ENCODE assay signal across 28 mouse cellular contexts in the genomic region with DNA sequence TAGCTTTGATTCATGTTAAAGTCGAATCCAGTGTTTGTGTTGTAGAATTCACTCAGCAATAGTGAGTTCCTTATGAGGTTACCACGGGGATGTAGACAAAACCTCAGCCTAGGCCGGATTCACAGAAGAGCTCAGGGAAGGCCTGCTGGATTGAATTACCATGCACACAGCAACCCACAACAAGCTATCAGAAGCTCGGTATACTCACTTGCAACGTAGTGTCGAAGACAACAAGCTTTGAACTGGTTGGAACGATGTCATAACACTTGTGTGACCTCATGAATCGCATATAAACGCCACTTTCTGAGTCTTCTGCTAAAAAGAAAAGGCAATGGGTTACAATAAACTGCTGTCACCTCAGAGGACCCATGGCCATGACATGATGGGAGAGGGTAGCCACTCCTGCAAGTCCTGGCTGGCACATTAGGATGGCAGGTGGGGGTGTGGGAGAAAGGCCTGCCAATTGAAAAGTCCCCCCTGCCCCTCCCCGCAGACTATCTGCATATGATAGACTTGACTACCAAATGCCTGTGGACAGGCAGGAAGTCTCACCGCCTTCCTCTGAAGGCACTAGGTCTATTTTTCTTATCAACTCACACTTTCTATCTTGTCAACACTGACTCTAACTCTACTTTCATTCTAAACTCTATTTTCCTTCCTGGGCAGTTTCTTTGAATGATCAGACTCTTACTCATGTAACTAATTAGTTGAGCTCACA. TPM values are rescaled to one million over a fixed set of nuclear protein-coding genes. Genes with fewer than 3 reads are reported as not detected.
A peak's percentile ranks its signal among the peaks of the same experiment; 100 is the strongest.
DNase-seq lines count a peak whose midpoint lies in the region; ATAC-seq and TF ChIP-seq lines count a peak whose summit lies in the region.
"Had no signal": no experiment of that assay in that cellular context is flagged by ENCODE, and none has a peak within 500 bp of the region (broad histone marks: within the 10 kb centered on the region; RNA-seq: fewer than 3 reads in every experiment).

No protein-coding gene starts in this region.

- no peak overlapping the region for H3K9ac ChIP-seq in heart, embryonic 12.5 days
- H3K9ac ChIP-seq in heart, postnatal 0 days (replicated peaks; ENCODE audit: low read depth, low read length): 0 out of 2 replicates have a peak overlapping the region, but pooled peaks have one; percentile 29
- H3K9ac ChIP-seq: embryonic facial prominence, embryonic 15.5 days; forebrain, embryonic 13.5 days; limb, embryonic 15.5 days; liver, embryonic 13.5 days had no signal

- peaks cover 48% of the 10 kb centered on the region for H3K36me3 ChIP-seq in heart, embryonic 12.5 days
- peaks cover 45% of the 10 kb centered on the region for H3K36me3 ChIP-seq in heart, postnatal 0 days (replicated peaks; ENCODE audit: control insufficient read depth, insufficient read depth, low read length)
- H3K36me3 ChIP-seq: liver, embryonic 13.5 days had no signal

- ATAC-seq in heart, embryonic 12.5 days (ENCODE audit: insufficient number of reproducible peaks, low FRiP score): peak; percentile 41; the same call in 1 of the 2 replicates
- ATAC-seq in heart, postnatal 0 days (ENCODE audit: insufficient read depth, low read depth): peak; percentile 12; the same call in 1 of the 2 replicates
- peak; percentile 82 for ATAC-seq in activated CD4-positive, CD25-positive, alpha-beta regulatory T cell, adult 4 months
- ATAC-seq: forebrain, embryonic 13.5 days; hindbrain, embryonic 16.5 days; intestine, postnatal 0 days had no signal

- TF ChIP-seq CTCF in heart, postnatal 0 days (IDR thresholded peaks at IDR 0.05; ENCODE audit: low read depth): no peak

- no peak overlapping the region for H3K4me3 ChIP-seq in heart, embryonic 12.5 days
- no peak overlapping the region for H3K4me3 ChIP-seq in heart, postnatal 0 days (ENCODE audit: low read depth, low read length)
- H3K4me3 ChIP-seq: embryonic facial prominence, embryonic 10.5 days; embryonic facial prominence, embryonic 15.5 days; forebrain, embryonic 13.5 days; limb, embryonic 10.5 days; limb, embryonic 15.5 days; liver, embryonic 13.5 days had no signal

- DNase-seq in heart, postnatal 14 days: no peak
- DNase-seq in heart, postnatal 0 days (ENCODE audit: low spot score): peak; percentile 19
- DNase-seq in heart, postnatal 25 days (ENCODE audit: low spot score): no peak
- DNase-seq in c-Kit-positive CD71-positive TER-119-positive erythroid progenitor cells, embryonic 14.5 days (ENCODE audit: low spot score): no peak
- DNase-seq in adrenal gland, postnatal 25 days: no peak
- DNase-seq: adrenal gland, adult 2 months; cerebellum, adult 8-10 months; cerebellum, postnatal 25 days; gastrocnemius, postnatal 14 days; kidney, adult 9 months; kidney, postnatal 10 days; layer of hippocampus, postnatal 36 days; liver, embryonic 13.5 days; lung, adult 18-20 months; midbrain, embryonic 14.5 days; right cerebral cortex, postnatal 25 days; thymus, adult 2 months; thymus, postnatal 36 days had no signal

- peaks cover 48% of the 10 kb centered on the region for H3K4me1 ChIP-seq in heart, embryonic 12.5 days (replicated peaks)
- peaks cover 12% of the 10 kb centered on the region for H3K4me1 ChIP-seq in heart, postnatal 0 days (ENCODE audit: control insufficient read depth, insufficient read depth)
- H3K4me1 ChIP-seq: embryonic facial prominence, embryonic 10.5 days; embryonic facial prominence, embryonic 15.5 days; forebrain, embryonic 13.5 days had no signal

- no peak for TF ChIP-seq EP300 in heart, postnatal 0 days (IDR thresholded peaks at IDR 0.05; ENCODE audit: low read depth)

- intact Hi-C loops in heart, postnatal 14 days (cut with DNase I): no loop called here
- intact Hi-C loops in heart, postnatal 25 days (cut with DNase I): no loop called here

- no peaks in the 10 kb centered on the region for H3K27me3 ChIP-seq in heart, embryonic 12.5 days (replicated peaks)
- no peaks in the 10 kb centered on the region for H3K27me3 ChIP-seq in heart, postnatal 0 days (ENCODE audit: control insufficient read depth, insufficient read depth, low read length)
- H3K27me3 ChIP-seq: embryonic facial prominence, embryonic 15.5 days; forebrain, embryonic 13.5 days; limb, embryonic 15.5 days; liver, embryonic 13.5 days had no signal

- no peaks in the 10 kb centered on the region for H3K9me3 ChIP-seq in heart, embryonic 12.5 days (replicated peaks)
- H3K9me3 ChIP-seq in heart, postnatal 0 days (replicated peaks; ENCODE audit: control insufficient read depth, low read length): no peaks in the 10 kb centered on the region
- H3K9me3 ChIP-seq: embryonic facial prominence, embryonic 10.5 days; embryonic facial prominence, embryonic 15.5 days; forebrain, embryonic 13.5 days; limb, embryonic 10.5 days; limb, embryonic 15.5 days; liver, embryonic 13.5 days had no signal

- WGBS in heart, embryonic 12.5 days: 61% methylated on average over 11 of the region's 11 CpGs
- 49% methylated on average over 11 of the region's 11 CpGs for WGBS in heart, postnatal 0 days

- H3K27ac ChIP-seq in heart, embryonic 12.5 days (ENCODE audit: poor library complexity, severe bottlenecking): peak overlapping the region; percentile 92
- peak overlapping the region; percentile 89 for H3K27ac ChIP-seq in heart, postnatal 0 days (ENCODE audit: low read depth)
- H3K27ac ChIP-seq: embryonic facial prominence, embryonic 10.5 days; embryonic facial prominence, embryonic 15.5 days; forebrain, embryonic 13.5 days; limb, embryonic 10.5 days; limb, embryonic 15.5 days; liver, embryonic 13.5 days; macrophage had no signal

- H3K4me2 ChIP-seq in heart, embryonic 12.5 days: peak overlapping the region; percentile 47
- peak overlapping the region; percentile 43; the same call in 1 of the 2 replicates for H3K4me2 ChIP-seq in heart, postnatal 0 days (ENCODE audit: low read depth, low read length)
- H3K4me2 ChIP-seq: embryonic facial prominence, embryonic 15.5 days; forebrain, embryonic 13.5 days; limb, embryonic 15.5 days; liver, embryonic 13.5 days had no signal

RNA-seq across cellular contexts. Expression of gene Rheb, which starts 46.6 kb away (rescaled TPM):
- polyA plus RNA-seq in heart, embryonic 12.5 days (2016; fragmentation: Nextera tagmentation; extraction: Ambion mirVana): 260 and 270 TPM in 2 replicates
- 10 to 100 TPM; 71.6 to 78.1 TPM for total RNA-seq in heart, postnatal 14 days (2021)
- 83.6 and 101 TPM in 2 replicates for total RNA-seq in heart, postnatal 0 days (2014; rRNA removed; ENCODE audit: low replicate concordance)
- polyA plus RNA-seq in heart, postnatal 0 days (2015; fragmentation: Nextera tagmentation; extraction: Ambion mirVana): 250 and 253 TPM in 2 replicates
- 10 to 100 TPM; 75.5 to 82.9 TPM for total RNA-seq in heart, postnatal 25 days (2021)
- polyA plus RNA-seq in activated CD4-positive, CD25-positive, alpha-beta regulatory T cell, adult 4 months (2017; shearing (Covaris generic)): 10 to 100 TPM; 88.1 to 96.5 TPM
- total RNA-seq in adrenal gland, postnatal 25 days (2021): 83.9 and 85.1 TPM in 2 replicates

Comparison
In these comparisons a context has a peak if more than half of its experiments do, and no peak if none do; other contexts are left out.
1. ATAC-seq: peak in every context shown above with its lines; median percentile 82 in activated CD4-positive, CD25-positive, alpha-beta regulatory T cell, adult 4 months; 41 in heart, embryonic 12.5 days; 12 in heart, postnatal 0 days.